Mouse (Mus musculus) CD4-positive naive resting alpha-beta T cell, adult 57 days (primary cell): ENCODE results near the gene Wdr83. TPM values are rescaled to one million over a fixed set of nuclear protein-coding genes. Genes with fewer than 3 reads are reported as not detected.

Experiments used
- total RNA-seq: library from RNA; stranded (reverse); gene quantifications from one replicate; pipeline ENCODE4 v1.2.4, GENCODE M21; 2023

Wdr83 gene
- total RNA-seq, result 15.2 TPM

GRCm38 (mm10) chr8:85081216-85081555 lies at the start of gene Wdr83:
Gene Wdr83, minus strand, starts transcription at chr8:85081306.

GRCm38 (mm10) chr8:85122995-85123394 lies 41.9 kb upstream of the Wdr83 start, which contains the start of gene Zfp791:
Gene Zfp791, minus strand, starts transcription at chr8:85123095.

GRCm38 (mm10) chr8:85083108-85083813 lies 2.2 kb upstream of the Wdr83 start, which contains the start of gene Man2b1:
Gene Man2b1, plus strand, starts transcription at chr8:85083270.

GRCm38 (mm10) chr8:85080532-85081215 lies 432 bp downstream of the Wdr83 start, which contains the start of gene Wdr83os:
Gene Wdr83os, plus strand, starts transcription at chr8:85080740.

GRCm38 (mm10) chr8:85071514-85072281 lies 9.4 kb downstream of the Wdr83 start, which contains the start of gene Dhps:
Gene Dhps, plus strand, starts transcription at chr8:85071757.

GRCm38 (mm10) chr8:85067982-85068381 lies 13.1 kb downstream of the Wdr83 start, which contains the start of gene Gm5741:
Gene Gm5741, minus strand, starts transcription at chr8:85067982.

GRCm38 (mm10) chr8:85059879-85060616 lies 21.1 kb downstream of the Wdr83 start, which contains the start of gene Fbxw9:
Gene Fbxw9, plus strand, starts transcription at chr8:85060055.

GRCm38 (mm10) chr8:85036718-85037365 lies 44.3 kb downstream of the Wdr83 start, which contains the start of gene Tnpo2:
Gene Tnpo2, plus strand, starts transcription at chr8:85036915.

GRCm38 (mm10) chr8:85026670-85027515 lies 54.2 kb downstream of the Wdr83 start, which contains the start of gene Trir:
Gene Trir, plus strand, starts transcription at chr8:85026823.

GRCm38 (mm10) chr8:85025098-85025932 lies 55.8 kb downstream of the Wdr83 start, which contains the start of gene Asna1:
Gene Asna1, minus strand, starts transcription at chr8:85025281.

Other genes starting within 250 kb of the Wdr83 start
- 16.4 TPM for gene Gadd45gip1, start 249.8 kb downstream of the Wdr83 start, total RNA-seq
- 61.8 TPM for gene Rad23a, start 240.6 kb downstream of the Wdr83 start, total RNA-seq
- 437 TPM for gene Calr, start 234.4 kb downstream of the Wdr83 start, total RNA-seq
- 69.8 TPM for gene Farsa, start 224.3 kb downstream of the Wdr83 start, total RNA-seq
- 5.5 TPM for gene Syce2, start 209.2 kb downstream of the Wdr83 start, total RNA-seq
- 23.6 TPM for gene Gcdh, start 187.4 kb downstream of the Wdr83 start, total RNA-seq
- gene Klf1, start 179.4 kb downstream of the Wdr83 start, total RNA-seq, result not detected
- 13.4 TPM for gene Dnase2a, start 172.7 kb downstream of the Wdr83 start, total RNA-seq
- gene Mast1, start 143.9 kb downstream of the Wdr83 start, total RNA-seq, result 0.41 TPM
- not detected for gene Rtbdn, start 134.3 kb downstream of the Wdr83 start, total RNA-seq
- gene Gm49661, start 111.9 kb downstream of the Wdr83 start, total RNA-seq, result not detected
- 60.2 TPM for gene Prdx2, start 111.7 kb downstream of the Wdr83 start, total RNA-seq
- 43.4 TPM for gene Rnaseh2a, start 111.5 kb downstream of the Wdr83 start, total RNA-seq
- gene Junb, start 102.6 kb downstream of the Wdr83 start, total RNA-seq, result 1,875 TPM
- gene Hook2, start 90.7 kb downstream of the Wdr83 start, total RNA-seq, result 3.1 TPM
- not detected for gene Best2, start 66.8 kb downstream of the Wdr83 start, total RNA-seq
- 56.3 TPM for gene Asna1, start 56.0 kb downstream of the Wdr83 start, total RNA-seq
- 195 TPM for gene Trir, start 54.5 kb downstream of the Wdr83 start, total RNA-seq
- 70.3 TPM for gene Tnpo2, start 44.4 kb downstream of the Wdr83 start, total RNA-seq
- 6.9 TPM for gene Fbxw9, start 21.3 kb downstream of the Wdr83 start, total RNA-seq
- not detected for gene Gm5741, start 13.3 kb downstream of the Wdr83 start, total RNA-seq
- gene Dhps, start 9.5 kb downstream of the Wdr83 start, total RNA-seq, result 92.1 TPM
- gene Wdr83os, start 566 bp downstream of the Wdr83 start, total RNA-seq, result 63.3 TPM
- 114 TPM for gene Man2b1, start 2.0 kb upstream of the Wdr83 start, total RNA-seq
- gene Zfp791, start 41.8 kb upstream of the Wdr83 start, total RNA-seq, result 0.35 TPM
- not detected for gene Cks1brt, start 70.6 kb upstream of the Wdr83 start, total RNA-seq
- gene Olfr371, start 144.7 kb upstream of the Wdr83 start, total RNA-seq, result not detected
- gene Orc6, start 218.3 kb upstream of the Wdr83 start, total RNA-seq, result 39.8 TPM
- 57.4 TPM for gene Vps35, start 218.5 kb upstream of the Wdr83 start, total RNA-seq